21 mouse cellular contexts compared by ENCODE assay signal in the genomic region with DNA sequence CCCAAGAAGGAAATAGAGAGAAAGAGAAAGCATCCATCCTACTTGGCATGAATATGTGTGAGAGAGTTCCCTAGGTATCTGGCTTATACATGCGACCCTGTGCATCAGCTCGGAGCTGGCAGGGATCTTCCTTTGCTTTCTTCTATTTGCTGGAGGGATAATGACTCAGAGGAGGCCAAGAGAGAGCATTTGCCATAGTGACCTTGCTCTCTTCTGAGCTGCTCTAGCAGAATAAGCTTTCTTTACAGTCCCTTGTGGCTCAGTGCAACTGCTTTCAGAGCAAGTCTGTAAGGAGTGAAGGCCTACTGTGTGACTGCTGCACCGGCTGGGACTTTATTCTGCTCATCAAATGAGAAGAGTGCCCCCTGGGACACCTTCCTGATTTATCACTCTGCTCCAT.
A peak's percentile ranks its signal among the peaks of the same experiment; 100 is the strongest.
DNase-seq lines count a peak whose midpoint lies in the region; ATAC-seq and TF ChIP-seq lines count a peak whose summit lies in the region.
"Had no signal": no experiment of that assay in that cellular context is flagged by ENCODE, and none has a peak within 500 bp of the region (broad histone marks: within the 10 kb centered on the region; RNA-seq: fewer than 3 reads in every experiment).

No protein-coding gene starts in this region.

- no peaks in the 10 kb centered on the region for H3K36me3 ChIP-seq in forebrain, embryonic 11.5 days (ENCODE audit: control insufficient read depth, insufficient read depth, low read length)
- H3K36me3 ChIP-seq in forebrain, postnatal 0 days (ENCODE audit: insufficient read depth): peaks cover 7% of the 10 kb centered on the region
- peaks cover 11% of the 10 kb centered on the region for H3K36me3 ChIP-seq in midbrain, embryonic 14.5 days (ENCODE audit: control insufficient read depth, insufficient read depth, low read length)
- H3K36me3 ChIP-seq in midbrain, embryonic 10.5 days: 0 out of 2 replicates have a peak, but pooled peaks cover 4% of the 10 kb centered on the region
- H3K36me3 ChIP-seq: G1E; heart, embryonic 10.5 days had no signal

- TF ChIP-seq CTCF in forebrain, postnatal 0 days (IDR thresholded peaks at IDR 0.05; ENCODE audit: low read depth): no peak
- no peak for TF ChIP-seq CTCF in lung, adult 2 months (IDR thresholded peaks at IDR 0.05; ENCODE audit: insufficient read depth, low read length)
- TF ChIP-seq CTCF in layer of hippocampus, adult 2 months (conservative IDR thresholded peaks at IDR 0.05): no peak

- H3K4me1 ChIP-seq in forebrain, embryonic 11.5 days (replicated peaks; ENCODE audit: control insufficient read depth, insufficient read depth, low read length): no peaks in the 10 kb centered on the region
- no peaks in the 10 kb centered on the region for H3K4me1 ChIP-seq in forebrain, postnatal 0 days (ENCODE audit: insufficient read depth)
- no peaks in the 10 kb centered on the region for H3K4me1 ChIP-seq in midbrain, embryonic 14.5 days (ENCODE audit: control insufficient read depth, insufficient read depth, low read length)
- 0 out of 2 replicates have a peak, but pooled peaks cover 5% of the 10 kb centered on the region for H3K4me1 ChIP-seq in midbrain, embryonic 10.5 days
- H3K4me1 ChIP-seq in lung, adult 2 months (ENCODE audit: control insufficient read depth, insufficient read depth, low read length): no peaks in the 10 kb centered on the region
- H3K4me1 ChIP-seq: heart, embryonic 10.5 days had no signal

- WGBS in forebrain, embryonic 11.5 days: 49% methylated on average over 3 of the region's 3 CpGs
- WGBS in forebrain, postnatal 0 days: 37% methylated on average over 3 of the region's 3 CpGs
- WGBS in midbrain, embryonic 14.5 days: 39% methylated on average over 3 of the region's 3 CpGs
- 43% methylated on average over 3 of the region's 3 CpGs for WGBS in midbrain, embryonic 10.5 days
- WGBS in lung, adult 2 months: 65% methylated on average over 3 of the region's 3 CpGs

- no peak overlapping the region for H3K4me2 ChIP-seq in forebrain, embryonic 11.5 days (ENCODE audit: low read depth, low read length, severe bottlenecking)
- no peak overlapping the region for H3K4me2 ChIP-seq in forebrain, postnatal 0 days (ENCODE audit: low read depth)
- no peak overlapping the region for H3K4me2 ChIP-seq in midbrain, embryonic 14.5 days (ENCODE audit: low read length)
- H3K4me2 ChIP-seq: liver, embryonic 11.5 days; lung, embryonic 14.5 days; midbrain, embryonic 11.5 days had no signal

- H3K27ac ChIP-seq in forebrain, embryonic 11.5 days (ENCODE audit: low read depth, low read length): no peak overlapping the region
- no peak overlapping the region for H3K27ac ChIP-seq in forebrain, postnatal 0 days (ENCODE audit: low read depth, low read length)
- H3K27ac ChIP-seq in midbrain, embryonic 14.5 days (replicated peaks; ENCODE audit: low read depth, low read length): no peak overlapping the region
- H3K27ac ChIP-seq in midbrain, embryonic 10.5 days (replicated peaks): no peak overlapping the region
- H3K27ac ChIP-seq in layer of hippocampus, adult 2 months: no peak overlapping the region
- H3K27ac ChIP-seq: heart, embryonic 10.5 days had no signal

- no peak for DNase-seq in forebrain, embryonic 11.5 days (ENCODE audit: low spot score)
- DNase-seq in forebrain, postnatal 0 days: no peak
- DNase-seq in midbrain, embryonic 14.5 days: peak; percentile 16
- DNase-seq in midbrain, embryonic 10.5 days (ENCODE audit: low spot score): no peak
- peak; percentile 27 for DNase-seq in cerebellum, adult 11 months
- DNase-seq in cerebellum, postnatal 14 days: peak; percentile 42 to 73
- no peak for DNase-seq in lung, adult 2 months
- DNase-seq in layer of hippocampus, adult 2 months (ENCODE audit: low spot score in 2 of 2): no peak
- DNase-seq: gastrocnemius, postnatal 14 days; heart, postnatal 14 days; kidney, adult 2 months; kidney, postnatal 4 days; lung, embryonic 14.5 days; lung, postnatal 4 days; retina, postnatal 1 day; right cerebral cortex, postnatal 4 days; thymus, postnatal 36 days had no signal

- H3K27me3 ChIP-seq in forebrain, embryonic 11.5 days (ENCODE audit: control insufficient read depth, insufficient read depth, low read length): no peaks in the 10 kb centered on the region
- H3K27me3 ChIP-seq in forebrain, postnatal 0 days (ENCODE audit: insufficient read depth, low read length): no peaks in the 10 kb centered on the region
- no peaks in the 10 kb centered on the region for H3K27me3 ChIP-seq in midbrain, embryonic 14.5 days (ENCODE audit: control insufficient read depth, insufficient read depth, low read length)
- H3K27me3 ChIP-seq in midbrain, embryonic 10.5 days (ENCODE audit: low read depth, poor library complexity, severe bottlenecking): no peaks in the 10 kb centered on the region

- 0 out of 2 replicates have a peak, but pooled peaks have one; percentile 24 for ATAC-seq in forebrain, embryonic 11.5 days (replicated peaks; ENCODE audit: low FRiP score)
- no peak for ATAC-seq in forebrain, postnatal 0 days
- no peak for ATAC-seq in midbrain, embryonic 14.5 days (ENCODE audit: low FRiP score, low TSS enrichment)

- no peak overlapping the region for H3K9ac ChIP-seq in forebrain, embryonic 11.5 days (ENCODE audit: low read length)
- H3K9ac ChIP-seq in forebrain, postnatal 0 days: no peak overlapping the region
- no peak overlapping the region for H3K9ac ChIP-seq in midbrain, embryonic 14.5 days (replicated peaks; ENCODE audit: low read length)
- H3K9ac ChIP-seq: lung, embryonic 14.5 days had no signal

- no peak for TF ChIP-seq POLR2A in lung, adult 2 months (IDR thresholded peaks at IDR 0.05; ENCODE audit: borderline replicate concordance, extremely low read depth, low read depth, low read length)

- no peaks in the 10 kb centered on the region for H3K9me3 ChIP-seq in forebrain, embryonic 11.5 days (ENCODE audit: control insufficient read depth, low read length)
- 0 out of 2 replicates have a peak, but pooled peaks cover 7% of the 10 kb centered on the region for H3K9me3 ChIP-seq in forebrain, postnatal 0 days (ENCODE audit: low read length)
- peaks cover 7% of the 10 kb centered on the region; the same call in 1 of the 2 replicates for H3K9me3 ChIP-seq in midbrain, embryonic 14.5 days (ENCODE audit: control insufficient read depth, low read length)
- H3K9me3 ChIP-seq in midbrain, embryonic 10.5 days (replicated peaks): peaks cover 6% of the 10 kb centered on the region; the same call in 1 of the 2 replicates
- H3K9me3 ChIP-seq: heart, embryonic 10.5 days had no signal

- H3K4me3 ChIP-seq in forebrain, embryonic 11.5 days (ENCODE audit: low read depth, low read length): no peak overlapping the region
- H3K4me3 ChIP-seq in forebrain, postnatal 0 days (ENCODE audit: low read depth, low read length): no peak overlapping the region
- no peak overlapping the region for H3K4me3 ChIP-seq in midbrain, embryonic 14.5 days (replicated peaks; ENCODE audit: low read depth, low read length)
- H3K4me3 ChIP-seq in midbrain, embryonic 10.5 days: no peak overlapping the region
- no peak overlapping the region for H3K4me3 ChIP-seq in lung, adult 2 months (replicated peaks; ENCODE audit: extremely low read depth, low read depth, low read length)
- H3K4me3 ChIP-seq in layer of hippocampus, adult 2 months: no peak overlapping the region
- H3K4me3 ChIP-seq: heart, embryonic 10.5 days had no signal

Comparison
In these comparisons a context has a peak if more than half of its experiments do, and no peak if none do; other contexts are left out.
1. DNase-seq: peak in midbrain, embryonic 14.5 days (single experiment), cerebellum, adult 11 months (single experiment) and cerebellum, postnatal 14 days (2 of 2); none in forebrain, embryonic 11.5 days (single experiment), forebrain, postnatal 0 days (single experiment), midbrain, embryonic 10.5 days (single experiment), lung, adult 2 months (single experiment) and layer of hippocampus, adult 2 months (0 of 2).